Mouse (Mus musculus): ENCODE measurements around the gene Phc2. TPM values are rescaled to one million over a fixed set of nuclear protein-coding genes. Genes with fewer than 3 reads are reported as not detected.

Gene Phc2
- total and polyA plus RNA-seq, 2 experiments from 2014 or later, result 52.4 to 93.2 TPM

DNA sequence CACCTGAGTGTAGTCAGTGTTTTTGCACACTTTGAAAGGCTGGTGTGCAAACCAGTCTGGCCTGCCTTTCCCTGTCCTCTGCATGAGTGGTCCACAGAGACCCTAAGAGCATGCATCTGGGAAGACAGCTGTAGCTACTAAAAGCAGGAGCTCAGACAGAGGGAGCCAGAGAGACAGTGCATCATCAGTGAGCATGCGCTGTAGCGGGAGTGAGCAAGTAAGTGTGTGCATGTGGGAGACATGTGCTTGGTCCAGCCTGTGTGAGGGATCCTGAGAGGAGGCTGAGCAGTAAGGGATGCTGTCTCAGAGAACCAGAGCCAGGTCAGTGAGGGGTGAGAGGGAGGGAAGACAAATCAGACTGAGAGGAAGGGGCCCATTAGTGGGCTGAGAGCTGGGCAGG, 46.0 kb downstream of the Phc2 start:
- Histone ChIP-seq H3K9me3 (ENCODE audit: low read length) (no peaks in the 10 kb centered on the region), H3K4me2 (ENCODE audit: low read depth) (no peak overlapping the region), H3K36me3 (ENCODE audit: insufficient read depth) (peaks cover 9% of the 10 kb centered on the region; the same call in 1 of the 2 replicates), H3K4me1 (ENCODE audit: insufficient read depth) (peaks cover 8% of the 10 kb centered on the region; the same call in 1 of the 2 replicates), H3K27me3 (ENCODE audit: insufficient read depth, low read length) (no peaks in the 10 kb centered on the region), H3K27ac (ENCODE audit: low read depth, low read length) (no peak overlapping the region), H3K4me3 (ENCODE audit: low read depth, low read length) (no peak overlapping the region), H3K9ac (no peak overlapping the region)
- WGBS, result 59% methylated on average over 2 of the region's 2 CpGs
- no peak for DNase-seq
- peak; percentile 60 for TF ChIP-seq CTCF (IDR thresholded peaks at IDR 0.05; ENCODE audit: low read depth)
- ATAC-seq, result peak; percentile 46; the same call in 1 of the 2 replicates

DNA sequence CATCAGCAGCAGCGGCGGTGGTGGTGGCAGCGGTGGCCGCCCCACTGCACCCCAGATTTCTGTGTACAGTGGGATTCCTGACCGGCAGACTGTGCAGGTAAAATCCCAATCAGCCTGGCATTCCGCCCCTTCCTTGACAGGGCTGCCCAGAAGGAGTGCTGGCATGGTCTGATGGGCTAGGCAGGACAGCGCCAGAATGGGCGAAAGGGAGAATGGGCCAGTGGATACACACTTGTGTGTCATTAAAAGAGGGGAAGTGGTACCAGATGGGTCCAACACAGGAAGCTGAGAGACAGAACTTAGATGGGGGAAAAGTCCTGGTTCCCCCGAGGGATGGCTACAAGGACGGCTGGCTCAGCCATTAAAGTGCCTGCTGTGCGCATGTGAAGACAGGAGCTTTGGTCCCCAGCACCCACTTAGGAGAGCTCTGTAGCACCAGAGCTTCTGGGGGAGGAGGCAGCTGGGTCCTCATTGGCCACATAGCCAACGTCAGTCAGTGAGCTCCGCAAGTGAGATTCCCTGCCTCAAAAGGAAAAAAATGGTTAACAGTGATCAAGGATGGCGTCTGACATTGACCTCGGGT, 50.7 kb downstream of the Phc2 start:
- H3K9me3 ChIP-seq (ENCODE audit: low read length), result no peaks in the 10 kb centered on the region
- no peak overlapping the region for H3K27ac ChIP-seq (ENCODE audit: low read depth, low read length)
- H3K4me1 ChIP-seq (ENCODE audit: insufficient read depth), result no peaks in the 10 kb centered on the region
- 89% methylated on average over 15 of the region's 15 CpGs for WGBS
- peaks cover 26% of the 10 kb centered on the region for H3K36me3 ChIP-seq (ENCODE audit: insufficient read depth)
- TF ChIP-seq CTCF (IDR thresholded peaks at IDR 0.05; ENCODE audit: low read depth), result no peak
- H3K4me3 ChIP-seq (ENCODE audit: low read depth, low read length), result no peak overlapping the region
- no peak for ATAC-seq
- H3K27me3 ChIP-seq (ENCODE audit: insufficient read depth, low read length), result no peaks in the 10 kb centered on the region
- DNase-seq, result no peak
- no peak overlapping the region for H3K4me2 ChIP-seq (ENCODE audit: low read depth)
- no peak overlapping the region for H3K9ac ChIP-seq

DNA sequence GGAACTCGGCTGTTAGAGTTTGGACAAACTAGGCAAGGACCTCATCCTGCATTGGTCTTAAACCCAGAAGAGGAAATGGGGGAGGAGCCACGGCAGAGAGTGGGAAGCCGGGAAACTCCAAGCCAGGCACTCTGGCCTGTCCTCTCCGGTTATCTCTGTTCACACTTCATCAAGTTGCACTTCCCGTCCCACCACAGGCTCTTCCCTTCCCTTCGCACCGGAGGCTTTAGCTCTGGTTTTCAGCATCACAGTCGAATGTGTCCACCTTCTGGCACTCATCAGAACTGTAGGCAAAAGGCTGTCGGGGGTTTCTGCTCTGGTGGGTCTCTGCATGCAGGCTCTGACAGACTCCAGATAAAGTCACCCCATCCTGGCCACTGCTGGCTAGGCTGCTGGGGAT, 52.1 kb downstream of the Phc2 start:
- Histone ChIP-seq H3K9ac (no peak overlapping the region), H3K4me1 (ENCODE audit: insufficient read depth) (no peaks in the 10 kb centered on the region; the same call in 1 of the 2 replicates), H3K27me3 (ENCODE audit: insufficient read depth, low read length) (no peaks in the 10 kb centered on the region), H3K27ac (ENCODE audit: low read depth, low read length) (no peak overlapping the region), H3K9me3 (ENCODE audit: low read length) (no peaks in the 10 kb centered on the region), H3K36me3 (ENCODE audit: insufficient read depth) (peaks cover 30% of the 10 kb centered on the region), H3K4me3 (ENCODE audit: low read depth, low read length) (no peak overlapping the region), H3K4me2 (ENCODE audit: low read depth) (no peak overlapping the region)
- 21% methylated on average over 9 of the region's 9 CpGs for WGBS
- ATAC-seq (peak; percentile 42), DNase-seq (peak; percentile 58)
- peak; percentile 74 for TF ChIP-seq CTCF (IDR thresholded peaks at IDR 0.05; ENCODE audit: low read depth)

DNA sequence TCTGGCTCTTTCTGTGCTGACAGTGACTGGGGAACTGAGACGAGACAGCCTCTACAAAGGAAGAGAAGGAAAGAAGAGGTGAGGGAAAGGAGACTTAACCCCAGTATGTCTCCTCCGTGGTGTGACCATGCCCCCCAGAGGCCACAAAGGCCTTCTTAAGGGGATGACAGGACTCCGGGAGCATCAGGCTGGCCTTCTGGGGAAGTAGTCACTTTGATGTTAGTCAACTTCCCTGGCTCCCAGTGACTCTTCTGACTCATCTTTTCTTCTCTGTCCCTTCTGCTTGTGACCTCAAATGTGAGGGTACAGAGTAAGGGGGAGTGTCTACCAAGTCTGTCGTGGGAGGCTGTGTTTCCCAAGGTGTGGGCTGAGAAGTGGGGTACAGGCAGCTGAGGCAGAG, 52.9 kb downstream of the Phc2 start:
- Histone ChIP-seq H3K4me1 (ENCODE audit: insufficient read depth) (no peaks in the 10 kb centered on the region; the same call in 1 of the 2 replicates), H3K36me3 (ENCODE audit: insufficient read depth) (peaks cover 30% of the 10 kb centered on the region), H3K4me3 (ENCODE audit: low read depth, low read length) (no peak overlapping the region), H3K27me3 (ENCODE audit: insufficient read depth, low read length) (no peaks in the 10 kb centered on the region), H3K4me2 (ENCODE audit: low read depth) (no peak overlapping the region), H3K9ac (no peak overlapping the region), H3K9me3 (ENCODE audit: low read length) (no peaks in the 10 kb centered on the region), H3K27ac (ENCODE audit: low read depth, low read length) (no peak overlapping the region)
- DNase-seq, result no peak
- no peak for TF ChIP-seq CTCF (IDR thresholded peaks at IDR 0.05; ENCODE audit: low read depth)
- ATAC-seq, result no peak
- WGBS, result 49% methylated on average over 4 of the region's 4 CpGs

DNA sequence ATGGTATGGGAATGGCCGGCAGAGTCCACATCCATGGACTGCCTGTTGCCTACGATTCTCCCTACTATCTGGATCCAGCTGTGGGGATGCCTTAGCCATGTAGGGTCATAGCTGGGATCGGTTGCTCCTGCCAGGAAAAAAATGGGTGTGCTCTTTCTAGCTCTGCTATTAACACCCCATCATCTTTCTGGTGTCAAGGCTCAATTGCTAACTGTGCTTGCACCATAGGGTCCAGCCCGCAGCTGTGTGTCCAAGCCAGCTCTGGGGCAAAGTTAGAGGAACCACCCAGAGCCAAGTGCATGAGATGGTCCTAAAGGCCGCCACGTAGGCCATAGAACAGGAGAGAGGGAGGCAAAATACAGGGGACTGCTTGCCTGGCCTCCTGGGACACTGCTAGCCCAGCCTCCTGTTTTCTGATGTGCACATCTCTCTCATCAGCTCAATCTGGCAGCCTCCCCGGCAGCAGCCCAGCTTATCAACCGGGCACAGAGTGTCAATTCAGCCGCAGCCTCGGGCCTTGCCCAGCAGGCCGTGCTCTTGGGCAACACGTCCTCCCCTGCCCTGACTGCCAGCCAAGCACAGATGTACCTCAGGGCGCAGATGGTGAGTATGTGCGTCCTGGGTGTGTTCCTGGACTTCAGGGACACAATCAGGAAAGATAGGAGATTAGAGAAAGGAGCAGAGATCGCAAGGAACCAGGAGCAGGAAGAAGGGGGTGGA, 54.7 kb downstream of the Phc2 start:
- Histone ChIP-seq H3K27ac (ENCODE audit: low read depth, low read length) (no peak overlapping the region), H3K27me3 (ENCODE audit: insufficient read depth, low read length) (no peaks in the 10 kb centered on the region), H3K4me2 (ENCODE audit: low read depth) (no peak overlapping the region), H3K4me3 (ENCODE audit: low read depth, low read length) (no peak overlapping the region), H3K9ac (no peak overlapping the region), H3K9me3 (ENCODE audit: low read length) (no peaks in the 10 kb centered on the region), H3K36me3 (ENCODE audit: insufficient read depth) (peaks cover 30% of the 10 kb centered on the region), H3K4me1 (ENCODE audit: insufficient read depth) (no peaks in the 10 kb centered on the region; the same call in 1 of the 2 replicates)
- DNase-seq, result no peak
- no peak for TF ChIP-seq CTCF (IDR thresholded peaks at IDR 0.05; ENCODE audit: low read depth)
- 81% methylated on average over 15 of the region's 15 CpGs for WGBS
- no peak for ATAC-seq

DNA sequence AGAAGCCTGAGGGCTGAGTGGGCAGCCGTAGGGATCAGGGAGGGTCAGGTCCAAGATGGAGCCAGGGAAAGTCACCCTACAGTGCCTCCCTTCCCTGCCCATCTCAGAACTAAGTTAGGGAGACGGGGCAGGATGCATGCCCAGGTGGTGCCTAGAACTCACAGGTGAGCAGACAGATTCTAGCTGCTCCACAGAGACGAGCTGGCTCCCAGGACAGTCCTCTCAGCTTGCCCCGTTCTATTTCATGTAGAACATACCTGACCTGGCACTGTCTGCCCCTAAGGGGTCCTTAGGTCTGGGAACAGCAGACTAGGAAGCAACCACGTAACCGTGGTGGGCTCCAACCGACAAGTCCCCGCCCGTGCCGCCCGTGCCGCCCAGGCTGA, 55.3 kb downstream of the Phc2 start:
- 91% methylated on average over 12 of the region's 12 CpGs for WGBS
- no peak for ATAC-seq
- H3K4me3 ChIP-seq (ENCODE audit: low read depth, low read length), result no peak overlapping the region
- no peak for TF ChIP-seq CTCF (IDR thresholded peaks at IDR 0.05; ENCODE audit: low read depth)
- H3K4me2 ChIP-seq (ENCODE audit: low read depth), result no peak overlapping the region
- no peaks in the 10 kb centered on the region for H3K9me3 ChIP-seq (ENCODE audit: low read length)
- H3K27me3 ChIP-seq (ENCODE audit: insufficient read depth, low read length), result no peaks in the 10 kb centered on the region
- no peak overlapping the region for H3K9ac ChIP-seq
- no peak for DNase-seq
- H3K27ac ChIP-seq (ENCODE audit: low read depth, low read length), result no peak overlapping the region
- peaks cover 27% of the 10 kb centered on the region for H3K36me3 ChIP-seq (ENCODE audit: insufficient read depth)
- peaks cover under 1% of the 10 kb centered on the region; the same call in 1 of the 2 replicates for H3K4me1 ChIP-seq (ENCODE audit: insufficient read depth)

DNA sequence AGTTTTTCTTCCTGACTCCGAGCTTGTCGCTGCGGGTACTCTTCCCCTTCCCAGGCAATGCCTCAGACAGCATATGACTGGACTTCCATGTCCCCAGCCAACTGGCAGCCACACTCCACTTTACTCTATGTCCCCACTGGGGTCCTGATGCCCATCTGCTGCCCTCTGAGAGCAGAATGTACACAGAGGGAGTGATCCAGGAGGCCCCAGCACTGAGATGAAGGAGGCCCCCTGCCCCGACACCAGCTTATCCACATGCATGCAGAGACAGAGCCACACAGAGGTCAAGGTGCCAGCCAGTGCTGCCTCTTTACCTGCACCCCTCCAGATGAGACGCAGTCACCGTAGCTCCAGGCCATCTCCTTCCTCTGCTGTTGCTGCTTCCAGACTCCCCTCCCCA, 55.8 kb downstream of the Phc2 start:
- WGBS, result 85% methylated on average over 6 of the region's 6 CpGs
- no peaks in the 10 kb centered on the region for H3K9me3 ChIP-seq (ENCODE audit: low read length)
- H3K4me1 ChIP-seq (ENCODE audit: insufficient read depth), result peaks cover 6% of the 10 kb centered on the region
- ATAC-seq (no peak), DNase-seq (no peak)
- no peak overlapping the region for H3K4me2 ChIP-seq (ENCODE audit: low read depth)
- no peak overlapping the region for H3K9ac ChIP-seq
- H3K4me3 ChIP-seq (ENCODE audit: low read depth, low read length), result no peak overlapping the region
- H3K27me3 ChIP-seq (ENCODE audit: insufficient read depth, low read length), result no peaks in the 10 kb centered on the region
- no peak for TF ChIP-seq CTCF (IDR thresholded peaks at IDR 0.05; ENCODE audit: low read depth)
- peaks cover 22% of the 10 kb centered on the region for H3K36me3 ChIP-seq (ENCODE audit: insufficient read depth)
- no peak overlapping the region for H3K27ac ChIP-seq (ENCODE audit: low read depth, low read length)

Measured in forebrain, postnatal 0 days (tissue).